Mouse (Mus musculus) layer of hippocampus, postnatal 36 days (tissue): ENCODE results near the gene Cradd. TPM values are rescaled to one million over a fixed set of nuclear protein-coding genes. Genes with fewer than 3 reads are reported as not detected.
A peak's percentile ranks its signal among the peaks of the same experiment; 100 is the strongest.

Experiments
- DNase-seq, 2 experiments: peaks; one replicate each; pipeline ENCODE4 v3.0.0; 2022
- total RNA-seq, 2 experiments: library from RNA; stranded (reverse); gene quantifications; 2 replicates each; pipeline ENCODE4 v1.2.3; 2021

Gene Cradd
- 1 to 10 TPM; 5.5 to 5.6 TPM for total RNA-seq

GRCm38 (mm10) chr10:95323393-95324277 lies at the start of gene Cradd:
Cradd (minus strand) TSS chr10:95324133.
- peak; percentile 80 to 81 for DNase-seq

GRCm38 (mm10) chr10:95373340-95373739 lies 49.4 kb upstream of the Cradd start:
- DNase-seq, result no peak

- DNase-seq, result no peak
These were observed 48.0 kb upstream of the Cradd start for GRCm38 (mm10) chr10:95371942-95372341.

GRCm38 (mm10) chr10:95369190-95369589 lies 45.3 kb upstream of the Cradd start:
- DNase-seq, result no peak

GRCm38 (mm10) chr10:95368151-95368550 lies 44.2 kb upstream of the Cradd start:
- no peak for DNase-seq

- DNase-seq, result no peak
These were observed 43.7 kb upstream of the Cradd start for GRCm38 (mm10) chr10:95367661-95368089.

GRCm38 (mm10) chr10:95367241-95367640 lies 43.3 kb upstream of the Cradd start:
- no peak for DNase-seq

GRCm38 (mm10) chr10:95362326-95362725 lies 38.4 kb upstream of the Cradd start:
- no peak for DNase-seq

- no peak for DNase-seq
These were observed 37.4 kb upstream of the Cradd start for GRCm38 (mm10) chr10:95361260-95361841.

- no peak for DNase-seq
These were observed 36.1 kb upstream of the Cradd start for GRCm38 (mm10) chr10:95360048-95360447.

GRCm38 (mm10) chr10:95357721-95358120 lies 33.8 kb upstream of the Cradd start:
- DNase-seq, result no peak

GRCm38 (mm10) chr10:95356711-95357110 lies 32.8 kb upstream of the Cradd start:
- no peak for DNase-seq

GRCm38 (mm10) chr10:95355678-95356268 lies 31.8 kb upstream of the Cradd start:
- DNase-seq, result no peak

- DNase-seq, result no peak
These were observed 30.7 kb upstream of the Cradd start for GRCm38 (mm10) chr10:95354673-95355072.

GRCm38 (mm10) chr10:95354047-95354446 lies 30.1 kb upstream of the Cradd start:
- DNase-seq, result no peak

GRCm38 (mm10) chr10:95348457-95348856 lies 24.5 kb upstream of the Cradd start:
- DNase-seq, result no peak

GRCm38 (mm10) chr10:95347776-95348175 lies 23.8 kb upstream of the Cradd start:
- no peak for DNase-seq

GRCm38 (mm10) chr10:95342833-95343590 lies 19.1 kb upstream of the Cradd start:
- DNase-seq, result no peak

GRCm38 (mm10) chr10:95340676-95341075 lies 16.7 kb upstream of the Cradd start:
- DNase-seq, result no peak

GRCm38 (mm10) chr10:95337589-95337988 lies 13.7 kb upstream of the Cradd start:
- no peak for DNase-seq

GRCm38 (mm10) chr10:95336781-95337544 lies 13.0 kb upstream of the Cradd start:
- no peak for DNase-seq

GRCm38 (mm10) chr10:95334826-95335225 lies 10.9 kb upstream of the Cradd start:
- DNase-seq, result no peak
